Mouse (Mus musculus) heart, postnatal 0 days (tissue): ENCODE results near the gene Ncf1. TPM values are rescaled to one million over a fixed set of nuclear protein-coding genes. Genes with fewer than 3 reads are reported as not detected.

Experiments
- ATAC-seq: fragments of 200-750 bp; cut with Nextera tagmentation; 2 replicates; pipeline ENCODE4 v1.8.0; 2017; ENCODE audit warnings: low read depth, moderate number of reproducible peaks, moderate library complexity; ENCODE audit not compliant: insufficient read depth
- DNase-seq: peaks from one replicate; pipeline ENCODE4 v3.0.0-alpha.2; 2016; ENCODE audit warnings: low spot score
- H3K27ac ChIP-seq: fragments of 300-500 bp; sonication (generic); 2 replicates; pipeline ENCODE4 v1.5.1; 2014; ENCODE audit warnings: low read depth, mild to moderate bottlenecking
- H3K27me3 ChIP-seq: fragments of 300-500 bp; sonication (generic); 2 replicates; pipeline ENCODE4 v1.6.1; 2014; ENCODE audit warnings: low read length, mixed read lengths; ENCODE audit not compliant: control insufficient read depth, insufficient read depth
- H3K36me3 ChIP-seq: fragments of 300-500 bp; sonication (generic); replicated peaks from 2 replicates; pipeline ENCODE4 v1.6.1; 2014; ENCODE audit warnings: low read length, mixed read lengths; ENCODE audit not compliant: control insufficient read depth, insufficient read depth
- H3K4me1 ChIP-seq: fragments of 300-500 bp; sonication (generic); 2 replicates; pipeline ENCODE4 v1.6.1; 2014; ENCODE audit warnings: antibody characterized with exemption; ENCODE audit not compliant: control insufficient read depth, insufficient read depth
- H3K4me2 ChIP-seq: fragments of 300-500 bp; sonication (generic); 2 replicates; pipeline ENCODE4 v1.6.1; 2014; ENCODE audit warnings: low read depth, mild to moderate bottlenecking, low read length, moderate library complexity
- H3K4me3 ChIP-seq: fragments of 300-500 bp; sonication (generic); 2 replicates; pipeline ENCODE4 v1.5.1; 2014; ENCODE audit warnings: low read depth, low read length
- H3K9ac ChIP-seq: fragments of 300-500 bp; sonication (generic); replicated peaks from 2 replicates; pipeline ENCODE4 v1.6.1; 2014; ENCODE audit warnings: low read depth, low read length, mixed read lengths
- H3K9me3 ChIP-seq: fragments of 300-500 bp; sonication (generic); replicated peaks from 2 replicates; pipeline ENCODE4 v1.6.1; 2016; ENCODE audit warnings: low read length; ENCODE audit not compliant: control insufficient read depth
- CTCF ChIP-seq: IDR thresholded peaks from 2 replicates; pipeline ENCODE4 v1.5.1; 2016; ENCODE audit warnings: antibody characterized with exemption, control low read depth, low read depth
- EP300 ChIP-seq: IDR thresholded peaks from 2 replicates; pipeline ENCODE4 v1.6.1; 2016; ENCODE audit warnings: antibody characterized with exemption, low read depth
- WGBS: fragments of 180-500 bp; shearing (Covaris S2); extraction: QIAGEN DNeasy Blood & Tissue Kit; methylation state at CpG from one replicate; pipeline ENCODE4 v1.1.7; 2014; 5-methylcytosine and 5-hydroxymethylcytosine counted together
- polyA plus RNA-seq: library from polyadenylated mRNA; unstranded; fragments of >200 nt; fragmentation: Nextera tagmentation; extraction: Ambion mirVana; gene quantifications from 2 replicates; pipeline ENCODE4 v1.2.1, GENCODE M21; 2015
- total RNA-seq: library from RNA; depleted of rRNA; stranded (reverse); fragments of >200 nt; gene quantifications from 2 replicates; pipeline ENCODE4 v1.2.3, GENCODE M21; 2014; ENCODE audit warnings: low replicate concordance

Ncf1 gene
- total and polyA plus RNA-seq, 2 experiments from 2014 or later, result 1.7 to 3.1 TPM

GRCm38 (mm10) chr5:134243661-134244436 lies 14.4 kb upstream of the Ncf1 start:
- H3K4me3 ChIP-seq, result no peak overlapping the region
- H3K36me3 ChIP-seq, result peaks cover 100% of the 10 kb centered on the region
- no peaks in the 10 kb centered on the region for H3K27me3 ChIP-seq
- 89% methylated on average over 26 of the region's 26 CpGs for WGBS
- no peak overlapping the region for H3K9ac ChIP-seq
- H3K4me2 ChIP-seq, result no peak overlapping the region
- no peak overlapping the region for H3K27ac ChIP-seq
- no peaks in the 10 kb centered on the region for H3K9me3 ChIP-seq
- DNase-seq (no peak), ATAC-seq (no peak)
- no peaks in the 10 kb centered on the region for H3K4me1 ChIP-seq
- TF ChIP-seq CTCF (no peak), EP300 (no peak)

DNA sequence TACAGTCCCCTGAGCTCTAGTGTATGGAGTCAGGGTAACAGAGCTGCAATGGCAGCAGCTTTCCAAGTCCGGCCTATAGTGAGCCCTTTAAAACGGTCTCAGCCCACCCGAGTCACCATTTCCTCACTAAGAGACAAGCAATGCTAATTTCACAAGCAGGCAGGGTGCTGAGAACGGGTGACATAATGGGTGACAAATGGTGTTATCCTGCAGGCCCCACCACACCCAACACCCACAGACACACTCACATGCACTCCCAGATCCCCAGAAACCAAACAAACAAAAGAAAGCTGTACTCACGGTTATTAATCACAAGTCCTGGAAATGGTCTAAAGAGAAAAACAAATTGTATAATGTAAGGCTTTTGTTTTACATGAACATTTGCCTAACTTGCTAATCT lies 12.4 kb upstream of the Ncf1 start:
- Histone ChIP-seq H3K9me3 (no peaks in the 10 kb centered on the region), H3K36me3 (peaks cover 100% of the 10 kb centered on the region), H3K27me3 (no peaks in the 10 kb centered on the region), H3K9ac (no peak overlapping the region), H3K27ac (no peak overlapping the region), H3K4me1 (no peaks in the 10 kb centered on the region), H3K4me2 (no peak overlapping the region), H3K4me3 (no peak overlapping the region)
- no peak for DNase-seq
- whole genome bisulfite sequencing, result 73% methylated on average over 5 of the region's 5 CpGs
- no peak for ATAC-seq
- TF ChIP-seq EP300, result no peak
- no peak for TF ChIP-seq CTCF

DNA sequence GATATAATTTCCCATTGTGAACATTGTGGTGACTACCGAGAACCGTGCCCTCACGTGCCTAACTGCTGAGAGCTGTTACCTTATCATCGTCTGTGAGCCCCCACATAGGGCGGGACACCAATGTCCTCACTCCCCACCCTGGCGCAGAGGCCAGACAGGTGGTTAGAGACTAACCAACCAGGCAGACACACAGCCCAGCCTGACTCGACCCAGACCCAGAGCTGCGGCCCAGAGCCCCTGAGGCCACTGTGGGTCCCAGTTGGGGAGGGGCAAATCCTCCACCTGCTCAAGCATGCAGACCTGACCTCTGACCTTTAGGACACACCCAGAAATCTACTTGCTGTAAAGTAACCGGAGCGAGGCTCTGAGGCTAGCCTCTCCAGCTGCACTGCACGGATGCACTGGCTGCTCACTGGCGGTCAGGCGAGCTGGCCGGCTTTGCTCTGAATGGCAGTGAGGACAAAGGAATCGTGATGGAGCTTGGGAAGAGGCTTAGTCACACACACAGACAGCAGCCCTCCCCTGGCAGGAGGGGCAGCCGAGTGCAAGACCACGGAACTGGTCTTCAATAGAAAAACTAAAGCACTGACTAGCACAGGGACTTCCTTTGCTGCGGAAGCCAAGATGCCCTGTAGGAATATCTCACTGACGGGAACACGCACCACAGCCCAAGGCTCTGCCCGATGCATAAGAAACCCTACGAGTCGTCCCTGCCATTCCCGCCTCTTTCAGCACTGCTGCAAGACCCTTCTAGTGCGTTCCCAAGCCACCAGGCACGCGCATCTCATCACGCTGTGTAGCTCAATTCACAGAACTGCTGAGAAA lies 8.7 kb upstream of the Ncf1 start:
- Histone ChIP-seq H3K4me1 (peaks cover 12% of the 10 kb centered on the region; the same call in 1 of the 2 replicates), H3K27ac (no peak overlapping the region), H3K27me3 (no peaks in the 10 kb centered on the region), H3K4me3 (no peak overlapping the region), H3K9ac (no peak overlapping the region), H3K4me2 (no peak overlapping the region), H3K9me3 (no peaks in the 10 kb centered on the region), H3K36me3 (peaks cover 73% of the 10 kb centered on the region)
- no peak for ATAC-seq
- 90% methylated on average over 28 of the region's 28 CpGs for WGBS
- DNase-seq, result no peak
- TF ChIP-seq CTCF, result no peak
- TF ChIP-seq EP300, result no peak

- Histone ChIP-seq H3K27ac (no peak overlapping the region), H3K4me2 (no peak overlapping the region), H3K36me3 (peaks cover 66% of the 10 kb centered on the region), H3K9ac (no peak overlapping the region), H3K4me1 (peaks cover 15% of the 10 kb centered on the region), H3K27me3 (no peaks in the 10 kb centered on the region), H3K9me3 (no peaks in the 10 kb centered on the region), H3K4me3 (no peak overlapping the region)
- no peak for ATAC-seq
- 96% methylated on average over 11 of the region's 11 CpGs for WGBS
- DNase-seq, result no peak
- TF ChIP-seq EP300 (no peak), CTCF (no peak)
Measured at GRCm38 (mm10) chr5:134237508-134237907, 8.1 kb upstream of the Ncf1 start.

- no peak for TF ChIP-seq CTCF
- TF ChIP-seq EP300, result no peak
- Histone ChIP-seq H3K36me3 (peaks cover 59% of the 10 kb centered on the region), H3K9ac (no peak overlapping the region), H3K4me1 (peaks cover 21% of the 10 kb centered on the region), H3K9me3 (no peaks in the 10 kb centered on the region), H3K4me3 (no peak overlapping the region), H3K27ac (peak overlapping the region; percentile 15; the same call in 1 of the 2 replicates), H3K27me3 (no peaks in the 10 kb centered on the region), H3K4me2 (no peak overlapping the region)
- no peak for DNase-seq
- ATAC-seq, result no peak
- 76% methylated on average over 6 of the region's 6 CpGs for WGBS
Measured at GRCm38 (mm10) chr5:134236796-134237195, 7.4 kb upstream of the Ncf1 start.
